Mouse (Mus musculus) heart, adult 8-10 months (tissue): ENCODE data around the gene Map10. TPM values are rescaled to one million over a fixed set of nuclear protein-coding genes. Genes with fewer than 3 reads are reported as not detected.

Experiments
- DNase-seq: peaks from one replicate; pipeline ENCODE4 v3.0.0; 2022; ENCODE audit warnings: low spot score
- total RNA-seq, 4 experiments: library from RNA; stranded (reverse); gene quantifications; 2 replicates each; pipeline ENCODE4 v1.2.4; 2022

Map10 gene
- total RNA-seq, 4 experiments from 2014 or later, result 4.9 to 7.0 (median 6.4) TPM

DNA sequence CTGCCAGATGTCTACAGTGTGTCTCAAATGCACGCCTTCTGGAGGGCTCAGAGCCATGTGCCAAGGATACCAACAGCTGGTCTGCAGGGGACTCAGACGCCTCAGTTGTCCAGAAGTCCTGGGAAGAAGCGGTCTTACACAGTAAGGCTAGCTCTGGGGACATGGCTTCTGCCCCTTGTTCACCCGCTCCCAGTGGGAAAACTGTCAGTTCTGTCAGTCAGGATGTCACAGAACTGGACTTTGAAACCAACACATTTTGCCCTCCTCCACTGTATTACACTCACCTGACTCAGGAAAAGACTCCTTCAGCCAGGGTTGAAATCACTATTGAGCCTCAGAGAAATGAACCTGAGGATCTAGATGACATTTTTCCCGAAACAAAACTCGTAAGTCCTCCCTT is 802 bp downstream of the Map10 start:
- no peak for DNase-seq

DNA sequence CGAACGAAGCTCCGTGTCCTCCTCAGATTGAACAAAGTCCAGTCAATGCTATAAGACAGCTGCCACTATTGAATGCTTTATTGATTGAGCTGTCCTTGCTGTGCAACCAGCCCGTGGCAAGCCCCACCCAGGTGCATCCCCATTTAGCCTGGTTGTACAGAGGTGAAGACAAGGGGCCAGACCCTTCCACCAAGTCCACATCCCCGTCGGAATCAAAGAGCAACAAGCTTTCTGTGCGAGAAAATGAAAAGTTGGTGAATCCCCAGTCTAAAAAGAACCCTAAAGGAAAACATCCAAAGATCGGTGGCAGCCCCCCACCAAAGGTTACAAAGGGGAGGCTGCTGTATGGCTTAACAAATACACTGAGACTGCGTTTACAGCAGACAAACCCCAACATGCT is 1.3 kb downstream of the Map10 start:
- no peak for DNase-seq

DNA sequence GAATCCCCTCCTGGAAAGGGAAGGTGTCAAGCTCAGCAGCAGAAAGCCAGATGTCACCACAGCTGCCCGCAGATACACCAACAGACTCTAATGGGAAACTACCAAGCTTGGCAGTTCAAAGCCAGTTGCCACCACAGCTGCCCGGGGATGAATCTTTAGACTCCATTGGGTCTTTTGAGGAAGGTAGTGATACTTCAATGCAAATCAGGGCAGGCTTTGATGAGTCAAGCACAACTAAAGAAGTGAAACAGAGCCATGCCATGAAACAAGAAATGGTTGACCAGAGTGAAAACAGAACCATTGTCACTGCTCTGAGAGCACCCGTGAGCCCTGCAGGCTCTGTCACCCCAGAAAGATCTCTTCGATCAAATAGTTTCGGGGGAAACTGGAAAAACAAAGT is 1.8 kb downstream of the Map10 start:
- no peak for DNase-seq

DNA sequence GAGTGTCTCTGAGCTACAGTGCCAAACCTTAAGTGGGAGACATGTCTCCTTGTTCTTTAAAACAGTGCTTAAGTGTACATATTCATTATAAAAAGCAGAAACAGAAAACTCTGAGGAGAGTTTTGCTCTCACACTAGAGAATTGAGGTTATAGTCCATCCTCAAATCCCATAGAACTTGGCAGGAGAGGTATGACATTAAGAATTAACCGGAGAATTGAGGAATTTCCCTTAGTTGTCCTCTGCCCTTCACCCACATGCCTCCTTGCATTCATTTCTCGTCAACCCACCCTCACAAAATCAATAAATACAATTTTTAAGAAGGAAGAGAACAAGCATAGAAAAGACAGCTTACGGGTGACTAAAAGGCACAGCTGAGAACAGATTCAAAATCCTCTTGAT is 6.2 kb downstream of the Map10 start:
- no peak for DNase-seq

DNA sequence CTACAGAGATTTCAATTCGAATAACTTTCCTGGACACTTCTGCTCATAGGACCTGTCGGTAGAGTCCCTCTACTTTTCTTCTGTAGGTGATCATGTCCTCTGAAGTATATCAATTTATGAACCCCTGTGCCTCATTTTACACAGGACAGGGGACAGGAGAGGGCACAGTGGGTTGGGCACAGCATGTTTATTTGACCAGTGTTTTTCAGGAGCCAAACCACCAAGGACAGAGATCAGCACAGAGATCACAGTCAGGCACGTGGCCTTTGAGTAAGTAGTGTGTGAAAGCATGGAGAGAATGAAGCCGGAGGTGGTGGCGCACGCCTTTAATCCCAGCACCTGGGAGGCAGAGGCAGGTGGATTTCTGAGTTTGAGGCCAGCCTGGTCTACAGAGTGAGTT is 7.9 kb downstream of the Map10 start:
- no peak for DNase-seq

DNA sequence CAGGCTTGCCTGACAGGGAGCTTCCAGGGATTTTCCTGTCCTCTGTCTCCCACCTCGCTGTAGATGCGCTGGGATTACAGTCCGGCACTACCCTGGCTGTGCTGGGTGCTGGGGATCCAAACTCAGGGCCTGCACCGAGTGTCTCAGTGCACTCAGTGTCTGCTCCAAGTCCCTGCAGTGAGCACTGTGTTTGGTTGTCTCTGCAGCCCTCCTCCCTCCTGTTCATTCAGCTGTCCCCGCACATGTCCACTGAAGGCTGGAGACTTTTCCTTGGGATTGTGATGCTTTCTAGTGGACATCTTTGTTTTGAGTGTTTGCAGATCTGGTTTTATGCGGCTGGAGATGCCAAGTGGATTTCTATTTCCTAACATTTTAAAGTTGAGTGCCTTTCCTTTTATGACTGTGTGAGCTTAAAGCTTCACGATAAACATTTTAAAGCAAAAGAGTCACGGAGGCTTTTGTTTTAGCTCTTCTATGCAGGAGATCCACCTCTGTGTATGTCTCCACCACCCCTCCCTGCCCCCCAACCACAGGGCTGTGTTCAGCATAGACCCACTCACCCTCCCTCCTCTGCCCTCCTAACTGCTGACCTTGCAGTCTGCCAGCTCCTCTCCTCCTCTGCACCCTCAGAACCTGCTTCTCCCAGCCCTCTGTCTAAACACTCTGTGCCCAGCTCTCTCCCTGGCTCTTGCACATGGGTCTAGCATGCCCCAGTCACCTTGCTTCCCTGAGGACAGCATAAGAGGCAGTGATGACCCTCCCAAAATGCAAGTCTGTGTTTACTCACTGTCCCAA is 9.4 kb downstream of the Map10 start:
- no peak for DNase-seq

DNA sequence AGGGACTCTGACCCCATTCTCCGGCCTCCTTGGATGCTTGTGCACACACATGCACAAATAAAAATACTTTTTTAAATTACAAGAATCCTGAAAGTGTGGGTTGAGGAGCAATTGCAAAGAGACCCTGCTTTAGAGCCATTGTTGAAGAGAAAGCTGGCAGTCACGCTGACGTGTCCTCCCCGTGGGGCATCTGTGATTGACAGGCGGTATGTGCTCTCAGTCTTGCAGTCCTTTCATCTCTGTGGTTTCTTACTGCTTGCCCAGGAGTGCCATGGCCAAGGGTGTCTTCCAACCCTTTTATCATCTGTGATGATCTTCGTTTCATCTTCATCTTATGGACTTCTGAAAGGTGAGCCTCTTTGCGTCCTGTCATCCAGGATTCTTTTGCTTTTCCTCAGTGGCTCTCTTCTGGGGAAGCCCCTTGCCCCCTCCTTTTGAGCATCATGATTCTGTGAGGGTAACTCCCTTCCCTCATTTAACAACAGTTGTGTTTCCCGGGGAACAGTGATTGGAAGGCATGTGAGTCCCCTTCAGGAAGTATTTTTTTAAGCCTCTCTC is 11.3 kb downstream of the Map10 start:
- no peak for DNase-seq

DNA sequence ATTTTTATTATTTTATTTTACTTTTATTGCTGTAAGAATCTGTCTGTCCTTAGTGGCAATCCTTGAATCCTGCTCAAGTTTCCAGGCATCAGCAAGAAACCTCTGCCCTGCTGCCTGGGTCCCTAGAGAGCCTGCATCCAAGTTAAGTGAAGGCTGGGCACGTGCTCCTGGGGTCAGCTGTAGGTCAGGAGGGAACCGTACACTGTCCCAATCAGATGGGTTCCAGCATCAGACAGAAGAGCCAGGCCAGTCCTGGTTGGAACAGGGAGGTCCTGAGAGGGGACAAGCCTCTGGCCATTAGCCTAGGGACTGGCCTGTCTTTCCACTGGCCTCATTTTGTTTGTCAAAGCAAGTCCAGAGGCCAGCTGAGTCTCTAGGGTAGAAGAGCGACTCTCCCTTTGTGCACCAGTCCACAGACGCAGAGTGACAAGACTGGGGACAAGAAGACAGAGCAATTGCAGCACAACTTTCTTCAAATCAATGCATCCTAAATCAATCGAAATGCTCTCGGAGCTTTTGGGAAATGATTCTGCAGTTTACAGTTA is 15.7 kb downstream of the Map10 start:
- peak; percentile 21 for DNase-seq

DNA sequence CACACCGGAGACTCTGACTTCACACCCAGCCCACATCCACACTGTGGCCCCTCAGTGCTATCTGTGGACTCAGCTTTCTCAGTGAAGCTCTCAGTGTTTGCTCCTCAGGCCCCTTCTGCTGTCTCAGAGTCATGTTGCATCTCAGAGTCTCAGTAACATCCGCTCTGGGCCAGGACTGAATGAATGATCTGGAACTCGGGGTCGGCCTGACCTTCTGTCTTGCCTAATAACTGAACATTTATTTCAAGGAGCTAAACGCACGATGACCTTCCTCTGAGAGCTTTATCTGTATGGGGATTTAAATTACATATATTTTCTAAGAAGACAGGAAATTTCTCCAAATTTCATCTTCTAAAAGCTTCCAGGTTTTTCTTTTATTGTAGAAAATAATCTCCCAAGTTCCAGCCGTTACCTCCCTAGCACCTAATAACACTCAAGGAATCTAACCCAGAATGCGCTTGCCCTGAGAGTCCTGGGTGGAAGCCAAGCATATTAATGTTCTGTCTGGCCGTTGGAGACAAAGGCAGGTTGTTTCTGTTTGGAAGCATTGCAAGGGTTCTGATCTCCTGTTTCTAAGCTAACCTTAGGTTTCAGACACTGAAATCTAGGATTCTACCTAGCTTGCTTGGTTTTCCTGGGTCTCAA is 16.7 kb downstream of the Map10 start:
- DNase-seq, result no peak

DNA sequence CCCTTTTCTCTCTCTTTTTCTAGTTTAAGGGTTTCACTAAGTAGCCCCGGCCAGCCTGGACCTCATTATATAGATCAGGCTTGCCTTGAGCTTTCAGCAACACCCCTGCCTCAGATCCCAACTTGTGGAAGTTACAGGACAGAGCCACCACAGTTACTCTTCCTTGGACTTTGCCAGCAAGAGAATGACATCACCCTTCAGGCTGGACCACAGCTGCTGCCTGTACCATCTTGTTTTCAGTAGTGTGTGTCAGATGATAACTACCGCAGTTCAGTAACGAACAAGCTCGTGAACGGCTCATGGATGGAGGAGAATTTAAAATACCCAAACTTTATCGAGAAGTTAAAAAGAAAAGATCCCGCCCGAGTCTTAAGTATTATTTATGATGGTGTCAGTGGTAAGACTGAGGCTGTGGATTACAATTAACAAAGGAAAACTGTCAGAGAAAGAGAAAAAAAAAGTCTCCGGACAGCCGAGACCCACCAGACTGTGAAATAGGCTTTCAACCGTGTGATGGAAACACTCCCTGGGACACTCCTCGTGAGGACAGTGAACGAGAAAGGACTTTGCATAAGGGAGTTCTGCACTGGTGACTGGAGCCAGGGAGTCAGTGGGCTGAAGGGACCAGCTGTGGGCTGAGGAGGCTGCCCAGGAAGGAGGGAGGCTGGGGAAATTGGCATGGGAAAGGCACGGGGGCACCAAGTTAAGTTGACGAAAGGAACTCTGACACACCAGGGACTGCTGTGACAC is 20.7 kb downstream of the Map10 start:
- DNase-seq, result no peak

DNA sequence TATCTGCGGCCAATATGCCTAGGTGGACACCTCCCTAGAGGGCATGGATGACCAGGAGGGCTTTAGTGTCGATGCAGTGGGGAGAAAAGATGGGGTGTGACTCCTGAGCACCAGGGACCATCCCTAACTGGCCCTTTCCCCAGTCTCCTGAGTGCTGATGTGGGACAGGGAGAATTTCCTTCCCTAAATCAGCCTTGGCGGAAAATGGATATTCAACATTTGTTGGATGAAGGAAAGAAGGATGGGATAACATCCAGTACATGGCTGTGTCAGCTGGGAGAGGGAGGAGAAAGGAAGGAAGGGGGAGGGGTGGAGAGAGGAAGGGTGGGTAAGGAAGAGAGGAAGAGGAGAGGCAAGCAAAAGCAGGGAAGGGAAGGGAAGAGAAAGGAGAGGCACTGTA is 21.3 kb downstream of the Map10 start:
- peak; percentile 46 for DNase-seq

DNA sequence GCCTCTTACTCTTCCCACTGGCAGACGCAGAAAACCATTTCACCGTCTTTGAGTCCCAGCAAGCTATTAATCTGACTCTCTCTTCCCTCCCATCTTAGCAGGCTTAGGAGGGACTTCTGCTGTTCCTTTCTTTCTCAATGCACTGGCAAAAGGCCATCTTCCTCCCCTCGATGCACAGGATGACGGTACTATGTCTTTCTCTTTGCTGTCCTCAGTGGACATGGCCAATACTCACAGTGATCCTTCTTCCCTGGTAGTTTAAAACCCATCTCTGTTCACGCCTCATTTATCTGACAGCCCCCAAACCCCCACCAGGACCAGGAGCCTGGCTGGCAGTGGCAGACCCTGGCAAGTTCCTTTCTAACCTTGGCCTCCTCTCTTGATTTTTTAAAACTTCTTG is 22.8 kb downstream of the Map10 start:
- no peak for DNase-seq

DNA sequence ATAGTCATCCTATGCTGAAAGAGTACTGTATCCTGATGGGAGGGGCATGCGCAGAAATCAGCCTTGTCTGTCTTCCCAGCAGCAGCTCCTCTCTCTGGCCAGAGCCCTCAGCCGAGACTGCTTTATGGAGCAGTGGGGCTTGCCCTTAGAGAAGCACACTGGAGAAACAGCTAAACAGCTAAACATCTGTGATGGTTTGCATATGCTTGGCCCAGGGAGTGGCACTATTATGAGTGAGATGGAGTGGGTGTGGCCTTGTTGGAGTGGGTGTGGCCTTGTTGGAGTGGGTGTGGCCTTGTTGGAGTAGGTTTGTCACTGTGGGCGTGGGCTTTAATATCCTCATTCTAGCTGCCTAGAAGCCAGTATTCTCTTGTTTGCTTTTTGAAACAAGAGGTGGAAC is 23.6 kb downstream of the Map10 start:
- no peak for DNase-seq

DNA sequence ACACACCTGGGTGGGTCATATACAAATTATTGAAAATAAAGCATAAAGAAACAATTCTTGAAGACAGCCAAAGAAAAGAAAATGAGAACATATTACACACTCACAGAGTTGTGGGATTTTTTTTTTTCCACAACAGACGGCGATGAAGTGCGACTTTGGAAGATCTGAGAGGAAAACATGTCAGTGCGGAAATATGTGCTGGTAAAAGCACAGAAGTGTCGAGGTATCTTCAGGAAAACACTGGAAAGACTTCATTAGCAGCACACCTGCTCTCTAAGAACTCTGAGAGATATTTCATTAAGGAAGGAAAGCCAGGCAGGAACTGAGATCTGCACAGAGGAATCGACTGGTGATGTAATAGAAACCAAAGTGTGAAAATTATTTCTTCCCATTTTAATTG is 26.3 kb downstream of the Map10 start:
- no peak for DNase-seq

DNA sequence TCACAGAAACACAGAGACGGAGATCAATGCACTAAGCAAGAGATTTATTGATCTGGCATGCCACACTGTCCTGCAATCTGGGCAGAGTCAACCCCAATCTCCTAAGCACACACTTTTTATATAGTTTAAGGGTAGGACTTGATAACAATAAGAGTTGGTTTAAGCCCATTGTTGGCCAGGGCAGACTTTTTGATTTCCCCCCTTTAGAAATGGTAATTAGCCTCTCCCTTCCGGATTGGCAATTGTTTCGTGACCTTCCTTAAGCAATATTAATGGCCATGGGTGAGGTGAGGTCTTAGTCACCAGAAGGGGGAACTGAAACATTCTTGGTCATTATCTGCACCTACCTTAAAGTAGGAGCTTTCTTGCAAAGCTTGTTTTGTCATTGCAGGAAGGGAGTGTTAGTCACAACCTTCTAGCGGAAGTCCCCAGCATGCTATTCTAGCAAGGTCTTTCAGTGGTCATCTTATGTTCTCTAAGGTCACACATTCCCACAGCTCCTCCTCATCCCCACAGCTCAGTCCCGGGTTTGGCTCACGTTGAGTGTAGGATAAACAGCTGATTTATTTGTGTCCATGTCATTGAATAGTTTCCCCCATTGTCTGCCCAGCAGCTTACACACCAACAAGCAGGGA is 29.9 kb downstream of the Map10 start:
- DNase-seq, result peak; percentile 10

DNA sequence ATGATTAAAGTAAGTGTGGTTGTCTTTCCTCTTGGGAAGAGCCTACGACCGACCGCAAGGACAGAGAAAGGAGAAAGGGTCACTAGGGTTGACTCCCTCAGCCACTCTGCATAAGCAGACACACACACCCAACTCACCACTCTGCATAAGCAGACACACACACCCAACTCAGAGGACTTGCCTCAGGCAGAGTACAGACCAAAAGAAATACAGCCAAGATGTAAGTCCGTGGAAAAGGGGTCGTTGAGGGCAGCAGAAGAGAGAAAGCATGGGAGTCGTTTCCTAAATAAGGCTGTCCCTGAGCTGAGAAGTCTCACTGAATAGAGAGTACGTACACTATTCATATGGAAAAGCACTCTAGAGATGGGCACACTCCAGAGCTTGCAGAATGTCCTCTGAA is 30.8 kb downstream of the Map10 start:
- DNase-seq, result no peak

DNA sequence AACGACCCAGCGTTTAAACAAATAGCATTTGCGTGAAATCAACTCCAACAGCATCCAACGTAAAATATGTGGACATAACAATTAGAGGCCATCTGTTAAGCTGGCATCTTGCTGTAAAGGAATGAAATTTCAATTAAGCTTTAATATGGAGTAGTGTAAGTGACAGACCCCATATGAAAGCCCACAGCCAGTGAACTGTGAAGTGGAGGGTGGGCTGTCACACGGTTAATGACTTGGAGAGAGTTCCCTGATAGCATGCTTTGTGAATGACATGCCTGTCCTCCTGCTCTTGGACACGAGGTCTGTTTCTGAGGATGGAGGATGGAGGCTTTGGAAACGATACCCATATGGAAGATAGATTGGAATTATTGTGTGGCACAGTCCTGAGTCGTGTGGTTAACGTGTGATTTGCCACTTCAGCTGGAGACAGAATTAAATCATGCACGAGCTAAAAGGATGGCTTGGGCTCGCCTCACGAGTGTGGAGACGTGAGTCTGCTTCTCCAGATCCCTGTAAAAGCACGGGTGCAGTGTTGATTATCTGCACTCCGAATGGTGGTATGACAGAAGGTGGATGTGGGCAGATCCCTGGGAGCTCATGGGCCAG is 33.4 kb downstream of the Map10 start:
- DNase-seq, result no peak

DNA sequence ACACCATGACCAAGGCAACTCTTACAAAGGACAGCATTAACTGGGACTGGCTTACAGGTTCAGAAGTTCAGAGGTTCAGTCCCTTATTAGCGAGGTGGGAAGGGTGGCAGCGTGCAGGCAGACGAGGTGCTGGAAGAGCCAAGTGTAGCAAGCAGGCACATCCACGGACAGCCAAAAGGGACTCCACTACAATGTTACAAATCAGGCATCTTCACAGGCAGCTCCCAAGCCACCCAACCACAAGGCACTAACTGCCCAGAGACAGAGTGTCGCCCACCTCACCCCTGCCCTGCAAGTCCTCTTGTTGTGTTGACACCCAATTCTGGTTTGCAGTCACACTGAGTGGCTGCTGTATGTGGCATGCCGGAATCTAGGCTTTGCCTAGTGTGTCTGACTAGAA is 34.8 kb downstream of the Map10 start:
- DNase-seq, result no peak

DNA sequence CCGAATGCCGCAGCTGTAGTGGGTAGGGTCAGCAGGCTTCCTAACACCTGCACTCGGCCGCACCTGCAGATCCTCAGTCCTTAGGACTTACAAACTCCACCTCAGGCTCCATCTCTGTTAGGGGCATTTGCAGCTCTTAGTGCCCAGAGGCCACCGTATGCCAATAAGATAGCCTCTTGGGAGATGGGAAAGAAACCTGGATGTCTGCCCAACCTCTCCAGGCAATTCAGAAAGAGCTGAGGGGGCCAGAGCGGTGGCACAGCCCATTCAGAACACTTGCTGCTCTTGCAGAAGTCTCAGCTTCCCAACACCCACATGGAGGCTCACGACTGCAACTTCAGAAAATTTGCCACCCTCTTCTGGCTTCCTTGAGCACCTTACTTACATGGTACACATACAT is 36.2 kb downstream of the Map10 start:
- DNase-seq, result no peak

DNA sequence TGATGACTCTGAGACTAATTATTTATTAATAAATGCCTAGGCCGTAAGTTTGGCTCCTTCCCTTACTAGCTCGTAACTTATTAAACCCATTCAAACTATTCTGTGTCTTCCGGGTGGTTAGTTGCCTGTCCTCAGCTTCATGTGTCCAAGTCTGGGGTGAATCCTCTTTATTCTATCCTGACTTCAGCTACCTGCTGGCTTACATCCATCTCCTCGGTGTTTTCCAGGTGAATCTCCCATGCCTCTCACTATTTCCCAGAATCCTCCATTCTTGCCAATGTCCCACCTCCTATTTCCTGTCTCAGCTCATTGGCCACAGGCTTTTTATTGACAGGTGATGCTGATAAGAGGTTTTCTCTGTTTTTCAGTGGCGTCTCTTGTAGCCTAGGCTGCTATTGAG is 39.6 kb downstream of the Map10 start:
- DNase-seq, result no peak

DNA sequence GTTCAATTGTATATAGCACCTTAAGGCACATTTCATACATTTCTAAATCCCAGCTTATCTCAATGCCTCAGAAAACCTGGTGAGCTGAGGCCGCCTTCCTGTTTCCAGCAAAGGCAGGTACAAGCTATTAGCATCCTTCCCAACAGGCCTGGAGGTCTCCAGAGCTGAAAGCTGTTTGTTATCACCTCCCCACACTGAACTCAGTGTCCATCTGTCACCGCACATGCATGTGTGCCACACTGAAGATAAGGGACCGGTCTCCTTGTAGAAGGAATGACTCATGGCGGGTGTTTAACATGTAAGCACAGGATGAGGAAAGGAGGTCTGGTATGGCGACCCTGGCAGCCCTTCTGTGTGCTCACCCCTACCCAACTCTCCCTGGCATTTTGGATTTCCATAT is 41.9 kb downstream of the Map10 start:
- DNase-seq, result no peak
